Comparison of ENCODE assay signal across 13 mouse cellular contexts in genomic region chr3:108719761-108720160, GRCm38 (mm10). TPM values are rescaled to one million over a fixed set of nuclear protein-coding genes. Genes with fewer than 3 reads are reported as not detected.
DNase-seq lines count a peak whose midpoint lies in the region; ATAC-seq lines count a peak whose summit lies in the region.
"Had no signal": no experiment of that assay in that cellular context is flagged by ENCODE, and none has a peak within 500 bp of the region (broad histone marks: within the 10 kb centered on the region; RNA-seq: fewer than 3 reads in every experiment).

No protein-coding gene starts in this region.

- peaks cover 3% of the 10 kb centered on the region; the same call in 1 of the 2 replicates for H3K36me3 ChIP-seq in midbrain, embryonic 12.5 days
- no peaks in the 10 kb centered on the region for H3K36me3 ChIP-seq in midbrain, embryonic 15.5 days (replicated peaks)
- H3K36me3 ChIP-seq in forebrain, embryonic 16.5 days (ENCODE audit: control insufficient read depth, insufficient read depth) = no peaks in the 10 kb centered on the region
- H3K36me3 ChIP-seq in limb, embryonic 10.5 days = peaks cover 24% of the 10 kb centered on the region
- no peaks in the 10 kb centered on the region for H3K36me3 ChIP-seq in stomach, embryonic 15.5 days

- H3K4me2 ChIP-seq in midbrain, embryonic 12.5 days (replicated peaks) = peak overlapping the region; percentile 61; the same call in 1 of the 2 replicates
- no peak overlapping the region for H3K4me2 ChIP-seq in midbrain, embryonic 15.5 days
- H3K4me2 ChIP-seq in forebrain, embryonic 16.5 days (ENCODE audit: low read length) = peak overlapping the region; percentile 11
- peak overlapping the region; percentile 79; the same call in 1 of the 2 replicates for H3K4me2 ChIP-seq in stomach, embryonic 15.5 days

- WGBS in midbrain, embryonic 12.5 days = 89% methylated on average over 3 of the region's 3 CpGs
- WGBS in midbrain, embryonic 15.5 days = 77% methylated on average over 3 of the region's 3 CpGs
- 79% methylated on average over 3 of the region's 3 CpGs for WGBS in forebrain, embryonic 16.5 days
- WGBS in limb, embryonic 10.5 days = 90% methylated on average over 3 of the region's 3 CpGs
- WGBS in stomach, embryonic 15.5 days = 64% methylated on average over 3 of the region's 3 CpGs

- H3K9me3 ChIP-seq in midbrain, embryonic 12.5 days = no peaks in the 10 kb centered on the region
- no peaks in the 10 kb centered on the region for H3K9me3 ChIP-seq in midbrain, embryonic 15.5 days
- H3K9me3 ChIP-seq in forebrain, embryonic 16.5 days (ENCODE audit: control insufficient read depth, low read length) = no peaks in the 10 kb centered on the region
- H3K9me3 ChIP-seq in limb, embryonic 10.5 days (replicated peaks) = no peaks in the 10 kb centered on the region
- H3K9me3 ChIP-seq in stomach, embryonic 15.5 days = no peaks in the 10 kb centered on the region

- ATAC-seq in midbrain, embryonic 12.5 days (ENCODE audit: low FRiP score, low read depth) = no peak
- ATAC-seq in midbrain, embryonic 15.5 days (replicated peaks) = no peak
- no peak for ATAC-seq in forebrain, embryonic 16.5 days
- no peak for ATAC-seq in stomach, embryonic 15.5 days (ENCODE audit: insufficient read depth, low FRiP score, low read depth)

- DNase-seq in limb, embryonic 10.5 days (ENCODE audit: low spot score) = no peak
- DNase-seq in testis, postnatal 10 days (ENCODE audit: low spot score) = no peak
- DNase-seq in adrenal gland, postnatal 36 days = no peak
- DNase-seq: adrenal gland, postnatal 25 days; cerebellum, adult 11-12 months; gastrocnemius, postnatal 36 days; layer of hippocampus, postnatal 36 days; lung, postnatal 10 days had no signal

- H3K27ac ChIP-seq in midbrain, embryonic 12.5 days (replicated peaks) = no peak overlapping the region
- no peak overlapping the region for H3K27ac ChIP-seq in midbrain, embryonic 15.5 days
- no peak overlapping the region for H3K27ac ChIP-seq in forebrain, embryonic 16.5 days (ENCODE audit: low read length)
- no peak overlapping the region for H3K27ac ChIP-seq in limb, embryonic 10.5 days
- no peak overlapping the region for H3K27ac ChIP-seq in stomach, embryonic 15.5 days

- no peaks in the 10 kb centered on the region for H3K27me3 ChIP-seq in midbrain, embryonic 12.5 days
- H3K27me3 ChIP-seq in midbrain, embryonic 15.5 days (replicated peaks) = no peaks in the 10 kb centered on the region
- no peaks in the 10 kb centered on the region for H3K27me3 ChIP-seq in forebrain, embryonic 16.5 days (replicated peaks; ENCODE audit: control insufficient read depth, insufficient read depth, low read length)
- no peaks in the 10 kb centered on the region for H3K27me3 ChIP-seq in limb, embryonic 10.5 days (ENCODE audit: low read depth, poor library complexity, severe bottlenecking)
- H3K27me3 ChIP-seq in stomach, embryonic 15.5 days (replicated peaks) = no peaks in the 10 kb centered on the region

- peak overlapping the region; percentile 82; the same call in 1 of the 2 replicates for H3K4me3 ChIP-seq in midbrain, embryonic 12.5 days
- H3K4me3 ChIP-seq in midbrain, embryonic 15.5 days = no peak overlapping the region
- no peak overlapping the region for H3K4me3 ChIP-seq in forebrain, embryonic 16.5 days (replicated peaks; ENCODE audit: low read length)
- 0 out of 2 replicates have a peak overlapping the region, but pooled peaks have one; percentile 10 for H3K4me3 ChIP-seq in limb, embryonic 10.5 days
- no peak overlapping the region for H3K4me3 ChIP-seq in stomach, embryonic 15.5 days (replicated peaks)

- H3K9ac ChIP-seq in midbrain, embryonic 12.5 days (replicated peaks) = no peak overlapping the region
- H3K9ac ChIP-seq in midbrain, embryonic 15.5 days = no peak overlapping the region
- H3K9ac ChIP-seq in forebrain, embryonic 16.5 days (replicated peaks; ENCODE audit: low read depth, low read length) = no peak overlapping the region
- no peak overlapping the region for H3K9ac ChIP-seq in stomach, embryonic 15.5 days

- peaks cover 26% of the 10 kb centered on the region for H3K4me1 ChIP-seq in midbrain, embryonic 12.5 days
- peaks cover 17% of the 10 kb centered on the region for H3K4me1 ChIP-seq in midbrain, embryonic 15.5 days
- peaks cover 17% of the 10 kb centered on the region for H3K4me1 ChIP-seq in forebrain, embryonic 16.5 days (replicated peaks; ENCODE audit: control insufficient read depth, insufficient read depth, low read length)
- H3K4me1 ChIP-seq in limb, embryonic 10.5 days = peaks cover 29% of the 10 kb centered on the region
- peaks cover 7% of the 10 kb centered on the region; the same call in 1 of the 2 replicates for H3K4me1 ChIP-seq in stomach, embryonic 15.5 days

RNA-seq across cellular contexts. Expression of gene Gpsm2, which starts 2.3 kb away (rescaled TPM):
- polyA plus RNA-seq in midbrain, embryonic 12.5 days (2016; fragmentation: Nextera tagmentation; extraction: Ambion mirVana) = 94.5 and 98.9 TPM in 2 replicates
- 16.1 and 20.1 TPM in 2 replicates for polyA plus RNA-seq in midbrain, embryonic 15.5 days (2015; fragmentation: Nextera tagmentation; extraction: Ambion mirVana)
- polyA plus RNA-seq in forebrain, embryonic 16.5 days (2015; fragmentation: Nextera tagmentation; extraction: Ambion mirVana) = 33.7 and 36.7 TPM in 2 replicates
- polyA plus RNA-seq in limb, embryonic 10.5 days (2016; fragmentation: Nextera tagmentation; extraction: Ambion mirVana) = 73.9 and 85.3 TPM in 2 replicates
- 46.2 and 54.5 TPM in 2 replicates for polyA plus RNA-seq in stomach, embryonic 15.5 days (2015; fragmentation: Nextera tagmentation; extraction: Ambion mirVana)
- 1 to 10 TPM; 3.3 to 3.6 TPM for total RNA-seq in adrenal gland, postnatal 36 days (2021)

RNA-seq across cellular contexts. Expression of gene Aknad1, which starts 19.7 kb away (rescaled TPM):
- 0.13 TPM in 1 of 2 replicates, not detected in the other for polyA plus RNA-seq in midbrain, embryonic 12.5 days (2016; fragmentation: Nextera tagmentation; extraction: Ambion mirVana)
- polyA plus RNA-seq in midbrain, embryonic 15.5 days (2015; fragmentation: Nextera tagmentation; extraction: Ambion mirVana) = not detected in 2 replicates
- polyA plus RNA-seq in forebrain, embryonic 16.5 days (2015; fragmentation: Nextera tagmentation; extraction: Ambion mirVana) = not detected in 2 replicates
- 0.10 TPM in 1 of 2 replicates, not detected in the other for polyA plus RNA-seq in limb, embryonic 10.5 days (2016; fragmentation: Nextera tagmentation; extraction: Ambion mirVana)
- polyA plus RNA-seq in stomach, embryonic 15.5 days (2015; fragmentation: Nextera tagmentation; extraction: Ambion mirVana) = 0.17 and 0.32 TPM in 2 replicates
- total RNA-seq in adrenal gland, postnatal 36 days (2021) = not detected
- total RNA-seq: adrenal gland, postnatal 25 days had no signal
- polyA plus RNA-seq: heart, postnatal 0 days had no signal

Comparison
In these comparisons a context has a peak if more than half of its experiments do, and no peak if none do; other contexts are left out.
1. H3K4me3 ChIP-seq: peak in midbrain, embryonic 12.5 days (single experiment) and limb, embryonic 10.5 days (single experiment); none in midbrain, embryonic 15.5 days (single experiment), forebrain, embryonic 16.5 days (single experiment) and stomach, embryonic 15.5 days (single experiment).